Mouse (Mus musculus): ENCODE measurements around the gene Hjurp. TPM values are rescaled to one million over a fixed set of nuclear protein-coding genes. Genes with fewer than 3 reads are reported as not detected.

Hjurp gene
- polyA plus RNA-seq, 1 experiment from 2014 or later = 145 TPM

- no peak for ATAC-seq
- Histone ChIP-seq H3K36me3 (ENCODE audit: poor library complexity, severe bottlenecking) (peaks cover 9% of the 10 kb centered on the region), H3K27me3 (no peaks in the 10 kb centered on the region), H3K9ac (no peak overlapping the region), H3K9me3 (replicated peaks) (peaks cover 87% of the 10 kb centered on the region), H3K4me3 (no peak overlapping the region), H3K4me2 (no peak overlapping the region), H3K4me1 (no peaks in the 10 kb centered on the region), H3K27ac (no peak overlapping the region)
- 88% methylated on average over 12 of the region's 12 CpGs for WGBS
These were observed 22.5 kb downstream of the Hjurp start for GRCm38 (mm10) chr1:88254793-88255465.

GRCm38 (mm10) chr1:88253540-88253939 is 23.9 kb downstream of the Hjurp start:
- 69% methylated on average over 6 of the region's 6 CpGs for WGBS

GRCm38 (mm10) chr1:88253106-88253505 is 24.3 kb downstream of the Hjurp start:
- ATAC-seq = no peak
- peaks cover 97% of the 10 kb centered on the region for H3K9me3 ChIP-seq (replicated peaks)
- 76% methylated on average over 8 of the region's 8 CpGs for WGBS
- no peak overlapping the region for H3K4me3 ChIP-seq
- no peak overlapping the region for H3K4me2 ChIP-seq
- H3K27me3 ChIP-seq = no peaks in the 10 kb centered on the region
- no peak overlapping the region for H3K27ac ChIP-seq
- H3K36me3 ChIP-seq (ENCODE audit: poor library complexity, severe bottlenecking) = no peaks in the 10 kb centered on the region
- H3K4me1 ChIP-seq = no peaks in the 10 kb centered on the region
- no peak overlapping the region for H3K9ac ChIP-seq

More at GRCm38 (mm10) chr1:88253540-88253939, 23.9 kb downstream of the Hjurp start:
- Histone ChIP-seq H3K4me3 (no peak overlapping the region), H3K4me2 (no peak overlapping the region), H3K27ac (no peak overlapping the region), H3K9me3 (replicated peaks) (peaks cover 97% of the 10 kb centered on the region), H3K36me3 (ENCODE audit: poor library complexity, severe bottlenecking) (no peaks in the 10 kb centered on the region), H3K9ac (no peak overlapping the region), H3K4me1 (no peaks in the 10 kb centered on the region), H3K27me3 (no peaks in the 10 kb centered on the region)
- ATAC-seq = no peak

GRCm38 (mm10) chr1:88250023-88250422 is 27.4 kb downstream of the Hjurp start:
- no peaks in the 10 kb centered on the region for H3K4me1 ChIP-seq
- no peaks in the 10 kb centered on the region for H3K27me3 ChIP-seq
- no peak overlapping the region for H3K27ac ChIP-seq
- 80% methylated on average over 5 of the region's 5 CpGs for WGBS
- peaks cover 97% of the 10 kb centered on the region for H3K9me3 ChIP-seq (replicated peaks)
- ATAC-seq = no peak
- H3K4me2 ChIP-seq = no peak overlapping the region
- no peak overlapping the region for H3K9ac ChIP-seq
- no peaks in the 10 kb centered on the region for H3K36me3 ChIP-seq (ENCODE audit: poor library complexity, severe bottlenecking)
- no peak overlapping the region for H3K4me3 ChIP-seq

- WGBS = 81% methylated on average over 7 of the region's 7 CpGs
- Histone ChIP-seq H3K27ac (no peak overlapping the region), H3K36me3 (ENCODE audit: poor library complexity, severe bottlenecking) (no peaks in the 10 kb centered on the region), H3K4me1 (no peaks in the 10 kb centered on the region), H3K4me2 (no peak overlapping the region), H3K4me3 (no peak overlapping the region), H3K9me3 (replicated peaks) (peaks cover 97% of the 10 kb centered on the region), H3K27me3 (no peaks in the 10 kb centered on the region), H3K9ac (no peak overlapping the region)
- ATAC-seq = no peak
These were observed 27.8 kb downstream of the Hjurp start for GRCm38 (mm10) chr1:88249596-88249995.

GRCm38 (mm10) chr1:88248658-88249057 is 28.8 kb downstream of the Hjurp start:
- Histone ChIP-seq H3K27ac (no peak overlapping the region), H3K4me3 (no peak overlapping the region), H3K4me2 (no peak overlapping the region), H3K27me3 (no peaks in the 10 kb centered on the region), H3K4me1 (no peaks in the 10 kb centered on the region), H3K36me3 (ENCODE audit: poor library complexity, severe bottlenecking) (no peaks in the 10 kb centered on the region), H3K9me3 (replicated peaks) (peaks cover 97% of the 10 kb centered on the region), H3K9ac (no peak overlapping the region)
- 67% methylated on average over 4 of the region's 4 CpGs for WGBS
- no peak for ATAC-seq

GRCm38 (mm10) chr1:88247660-88248059 is 29.8 kb downstream of the Hjurp start:
- Histone ChIP-seq H3K27me3 (no peaks in the 10 kb centered on the region), H3K27ac (no peak overlapping the region), H3K9ac (no peak overlapping the region), H3K4me1 (no peaks in the 10 kb centered on the region), H3K9me3 (replicated peaks) (peaks cover 96% of the 10 kb centered on the region), H3K4me2 (no peak overlapping the region), H3K36me3 (ENCODE audit: poor library complexity, severe bottlenecking) (no peaks in the 10 kb centered on the region), H3K4me3 (no peak overlapping the region)
- 43% methylated on average over 2 of the region's 2 CpGs for WGBS
- ATAC-seq = no peak

- Histone ChIP-seq H3K4me3 (no peak overlapping the region), H3K4me1 (no peaks in the 10 kb centered on the region), H3K27ac (no peak overlapping the region), H3K9ac (no peak overlapping the region), H3K36me3 (ENCODE audit: poor library complexity, severe bottlenecking) (no peaks in the 10 kb centered on the region), H3K9me3 (replicated peaks) (peaks cover 98% of the 10 kb centered on the region), H3K4me2 (no peak overlapping the region), H3K27me3 (no peaks in the 10 kb centered on the region)
- ATAC-seq = no peak
- WGBS = 46% methylated on average over 6 of the region's 6 CpGs
These were observed 31.0 kb downstream of the Hjurp start for GRCm38 (mm10) chr1:88246386-88246785.

GRCm38 (mm10) chr1:88245881-88246280 is 31.6 kb downstream of the Hjurp start:
- peaks cover 98% of the 10 kb centered on the region for H3K9me3 ChIP-seq (replicated peaks)
- ATAC-seq = no peak
- no peaks in the 10 kb centered on the region for H3K4me1 ChIP-seq
- H3K36me3 ChIP-seq (ENCODE audit: poor library complexity, severe bottlenecking) = no peaks in the 10 kb centered on the region
- no peaks in the 10 kb centered on the region for H3K27me3 ChIP-seq
- no peak overlapping the region for H3K4me3 ChIP-seq
- WGBS = 76% methylated on average over 6 of the region's 6 CpGs
- no peak overlapping the region for H3K27ac ChIP-seq
- H3K4me2 ChIP-seq = no peak overlapping the region
- H3K9ac ChIP-seq = no peak overlapping the region

GRCm38 (mm10) chr1:88243861-88244260 is 33.6 kb downstream of the Hjurp start:
- Histone ChIP-seq H3K27me3 (no peaks in the 10 kb centered on the region), H3K9me3 (replicated peaks) (peaks cover 98% of the 10 kb centered on the region), H3K4me3 (no peak overlapping the region), H3K4me1 (no peaks in the 10 kb centered on the region), H3K4me2 (no peak overlapping the region), H3K36me3 (ENCODE audit: poor library complexity, severe bottlenecking) (no peaks in the 10 kb centered on the region), H3K27ac (no peak overlapping the region), H3K9ac (no peak overlapping the region)
- WGBS = 65% methylated on average over 5 of the region's 5 CpGs
- no peak for ATAC-seq

- H3K27me3 ChIP-seq = no peaks in the 10 kb centered on the region
- no peaks in the 10 kb centered on the region for H3K36me3 ChIP-seq (ENCODE audit: poor library complexity, severe bottlenecking)
- no peak overlapping the region for H3K27ac ChIP-seq
- no peaks in the 10 kb centered on the region for H3K4me1 ChIP-seq
- no peak overlapping the region for H3K4me2 ChIP-seq
- ATAC-seq = no peak
- H3K9me3 ChIP-seq (replicated peaks) = peaks cover 95% of the 10 kb centered on the region
- 71% methylated on average over 4 of the region's 4 CpGs for WGBS
- no peak overlapping the region for H3K9ac ChIP-seq
- no peak overlapping the region for H3K4me3 ChIP-seq
These were observed 36.9 kb downstream of the Hjurp start for GRCm38 (mm10) chr1:88240579-88240978.

- H3K9me3 ChIP-seq (replicated peaks) = peaks cover 95% of the 10 kb centered on the region
- no peak overlapping the region for H3K4me2 ChIP-seq
- no peaks in the 10 kb centered on the region for H3K36me3 ChIP-seq (ENCODE audit: poor library complexity, severe bottlenecking)
- no peak overlapping the region for H3K9ac ChIP-seq
- H3K27ac ChIP-seq = no peak overlapping the region
- WGBS = 73% methylated on average over 5 of the region's 5 CpGs
- no peaks in the 10 kb centered on the region for H3K27me3 ChIP-seq
- no peak overlapping the region for H3K4me3 ChIP-seq
- no peak for ATAC-seq
- no peaks in the 10 kb centered on the region for H3K4me1 ChIP-seq
These were observed 37.4 kb downstream of the Hjurp start for GRCm38 (mm10) chr1:88240072-88240471.

- WGBS = 78% methylated on average over 6 of the region's 6 CpGs
These were observed 38.7 kb downstream of the Hjurp start for GRCm38 (mm10) chr1:88238771-88239170.

More at GRCm38 (mm10) chr1:88238771-88239170, 38.7 kb downstream of the Hjurp start:
- H3K9me3 ChIP-seq (replicated peaks) = peaks cover 95% of the 10 kb centered on the region
- no peaks in the 10 kb centered on the region for H3K27me3 ChIP-seq
- no peak overlapping the region for H3K27ac ChIP-seq
- H3K4me2 ChIP-seq = no peak overlapping the region
- 0 out of 2 replicates have a peak, but pooled peaks have one; percentile 11 for ATAC-seq
- H3K4me3 ChIP-seq = no peak overlapping the region
- H3K9ac ChIP-seq = no peak overlapping the region
- no peaks in the 10 kb centered on the region for H3K4me1 ChIP-seq
- no peaks in the 10 kb centered on the region for H3K36me3 ChIP-seq (ENCODE audit: poor library complexity, severe bottlenecking)
